Mouse (Mus musculus) macrophage (primary cell): ENCODE measurements around the gene Fastk. TPM values are rescaled to one million over a fixed set of nuclear protein-coding genes. Genes with fewer than 3 reads are reported as not detected.

Experiments used
- H3K27ac ChIP-seq: fragments of 350-480 bp; formaldehyde crosslinking; 2 replicates; pipeline ENCODE4 v1.9.0; 2021
- H3K36me3 ChIP-seq: fragments of 350-480 bp; formaldehyde crosslinking; 2 replicates; pipeline ENCODE4 v1.9.0; 2021; ENCODE audit errors: inconsistent target
- H3K4me3 ChIP-seq: fragments of 350-480 bp; formaldehyde crosslinking; 2 replicates; pipeline ENCODE4 v1.9.0; 2021; ENCODE audit errors: inconsistent target
- H3K79me2 ChIP-seq: fragments of 350-480 bp; formaldehyde crosslinking; 2 replicates; pipeline ENCODE4 v1.9.0; 2021; ENCODE audit errors: inconsistent target
- WGBS: methylation state at CpG from one replicate; pipeline ENCODE4 v1.1.7; 2026; ENCODE audit warnings: inconsistent platforms; ENCODE audit not compliant: missing documents; 5-methylcytosine and 5-hydroxymethylcytosine counted together
- polyA plus RNA-seq: library from polyadenylated mRNA; stranded (reverse); fragments of 250-400 nt; gene quantifications from 3 replicates; pipeline ENCODE4 v1.2.4, GENCODE M21; 2018; ENCODE audit warnings: inconsistent platforms

The Fastk gene
- polyA plus RNA-seq, 1 experiment from 2014 or later: 31.5 TPM

GRCm38 (mm10) chr5:24472884-24473619 is 28.0 kb upstream of the Fastk start:
- H3K79me2 ChIP-seq: peaks cover 78% of the 10 kb centered on the region
- H3K4me3 ChIP-seq: no peak overlapping the region
- WGBS: 94% methylated on average over 4 of the region's 7 CpGs
- H3K36me3 ChIP-seq: peaks cover 18% of the 10 kb centered on the region
- H3K27ac ChIP-seq: no peak overlapping the region

DNA sequence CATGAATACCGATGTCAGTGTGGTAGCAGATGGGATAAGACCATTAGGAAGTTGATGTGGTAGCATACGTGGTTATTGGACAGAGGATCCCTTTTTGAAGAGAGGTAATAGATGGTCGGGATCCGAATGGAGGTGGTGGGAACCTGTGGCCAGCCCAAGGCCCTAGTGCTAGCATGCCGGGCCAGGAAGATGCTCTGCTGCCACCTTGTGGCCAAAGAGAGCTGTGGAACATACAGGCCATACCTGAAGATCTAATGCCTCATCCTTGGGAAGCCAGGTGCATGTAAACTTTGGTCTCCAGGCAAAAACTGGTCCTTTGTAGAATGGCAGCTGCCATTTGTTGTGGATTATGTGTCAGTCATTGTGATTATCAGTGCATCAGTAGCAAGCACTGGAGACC is 25.5 kb upstream of the Fastk start:
- no peak overlapping the region for H3K4me3 ChIP-seq
- H3K79me2 ChIP-seq: peaks cover 90% of the 10 kb centered on the region
- no peak overlapping the region for H3K27ac ChIP-seq
- no peaks in the 10 kb centered on the region for H3K36me3 ChIP-seq
- WGBS: 30% methylated on average over 5 of the region's 5 CpGs

DNA sequence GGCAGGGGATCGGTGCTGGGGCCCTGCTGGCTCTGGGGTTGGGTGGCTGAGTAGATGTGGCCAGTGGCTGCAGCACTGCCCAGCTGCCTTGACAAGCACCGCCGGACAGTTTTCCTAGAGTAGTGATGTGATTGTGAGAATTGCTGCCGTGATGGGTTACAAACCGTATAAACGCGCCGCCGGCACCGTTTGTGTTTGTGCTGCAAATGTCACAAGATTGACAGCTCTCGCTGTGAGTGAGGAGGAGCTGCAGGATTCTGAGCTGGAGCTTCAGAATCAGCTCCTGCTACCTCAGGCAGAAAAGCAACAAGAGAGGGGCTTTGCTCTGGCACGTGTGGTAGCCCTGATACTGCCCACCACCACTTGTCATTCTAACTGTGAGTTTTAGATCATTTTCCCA is 21.7 kb upstream of the Fastk start:
- Histone ChIP-seq H3K36me3 (no peaks in the 10 kb centered on the region), H3K27ac (no peak overlapping the region), H3K79me2 (peaks cover 100% of the 10 kb centered on the region), H3K4me3 (no peak overlapping the region)
- WGBS: 96% methylated on average over 10 of the region's 12 CpGs

GRCm38 (mm10) chr5:24455613-24456012 is 10.5 kb upstream of the Fastk start:
- H3K79me2 ChIP-seq: peaks cover 82% of the 10 kb centered on the region
- 93% methylated on average over 7 of the region's 7 CpGs for whole genome bisulfite sequencing
- H3K4me3 ChIP-seq: no peak overlapping the region
- H3K36me3 ChIP-seq: no peaks in the 10 kb centered on the region
- H3K27ac ChIP-seq: no peak overlapping the region

GRCm38 (mm10) chr5:24455076-24455475 is 10.0 kb upstream of the Fastk start:
- WGBS: 100% methylated on average over 3 of the region's 3 CpGs
- Histone ChIP-seq H3K27ac (no peak overlapping the region), H3K4me3 (no peak overlapping the region), H3K36me3 (no peaks in the 10 kb centered on the region), H3K79me2 (peaks cover 76% of the 10 kb centered on the region)

- peak overlapping the region; percentile 80 for H3K27ac ChIP-seq
- no peaks in the 10 kb centered on the region for H3K36me3 ChIP-seq
- WGBS: 5% methylated on average over 2 of the region's 2 CpGs
Observed at GRCm38 (mm10) chr5:24453985-24454303, 8.9 kb upstream of the Fastk start.

GRCm38 (mm10) chr5:24453283-24453984 is 8.3 kb upstream of the Fastk start:
- no peaks in the 10 kb centered on the region for H3K36me3 ChIP-seq
- peak overlapping the region; percentile 80 for H3K27ac ChIP-seq
- 58% methylated on average over 5 of the region's 5 CpGs for WGBS
- H3K79me2 ChIP-seq: peaks cover 60% of the 10 kb centered on the region
- peak overlapping the region; percentile 81 for H3K4me3 ChIP-seq

More at GRCm38 (mm10) chr5:24453985-24454303, 8.9 kb upstream of the Fastk start:
- Histone ChIP-seq H3K4me3 (peak overlapping the region; percentile 81), H3K79me2 (peaks cover 65% of the 10 kb centered on the region)

- Histone ChIP-seq H3K27ac (peak overlapping the region; percentile 80), H3K79me2 (peaks cover 53% of the 10 kb centered on the region), H3K4me3 (peak overlapping the region; percentile 81), H3K36me3 (no peaks in the 10 kb centered on the region)
- 1% methylated on average over 25 of the region's 29 CpGs for WGBS
Observed at GRCm38 (mm10) chr5:24452691-24453233, 7.7 kb upstream of the Fastk start.

DNA sequence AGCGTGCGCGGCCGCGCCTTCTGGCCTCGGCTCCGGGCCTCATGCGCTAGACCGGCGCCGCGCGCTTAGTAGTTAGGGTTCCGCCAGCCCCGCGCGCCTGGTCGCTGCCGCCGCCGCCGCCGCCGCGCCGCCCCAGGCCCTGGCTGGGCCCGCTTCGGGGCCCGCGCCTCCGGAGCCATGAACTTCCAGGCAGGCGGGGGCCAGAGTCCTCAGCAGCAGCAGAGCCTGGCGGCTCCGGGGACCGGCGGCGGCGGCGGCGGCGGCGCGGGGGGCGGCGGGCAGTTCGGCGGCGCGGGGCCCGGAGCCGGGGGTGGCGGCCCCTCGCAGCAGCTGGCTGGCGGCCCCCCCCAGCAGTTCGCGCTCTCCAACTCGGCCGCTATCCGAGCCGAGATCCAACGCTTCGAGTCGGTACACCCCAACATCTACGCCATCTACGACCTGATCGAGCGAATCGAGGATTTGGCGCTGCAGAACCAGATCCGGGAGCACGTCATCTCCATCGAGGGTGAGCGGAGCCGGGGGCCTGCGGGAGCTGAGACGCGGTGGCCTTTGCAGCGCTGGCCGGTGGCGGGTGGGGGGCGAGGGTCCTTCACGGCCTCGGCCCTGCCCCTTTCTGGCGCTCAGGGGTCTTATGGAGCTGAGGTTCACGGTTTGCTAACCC is 7.1 kb upstream of the Fastk start, which contains the start of gene Agap3:
TSS of gene Agap3 (plus strand) at position 148 of the 661 bp plus-strand sequence.
- H3K4me3 ChIP-seq: peak within 1 kb of the TSS; percentile 81
- peak within 1 kb of the TSS; percentile 80 for H3K27ac ChIP-seq
- H3K79me2 ChIP-seq: peaks cover 47% of the 10 kb centered on the region
- no peaks in the 10 kb centered on the region for H3K36me3 ChIP-seq
- 0% methylated on average over 71 of the region's 85 CpGs for WGBS

GRCm38 (mm10) chr5:24451264-24452029 is 6.4 kb upstream of the Fastk start:
- 4% methylated on average over 57 of the region's 66 CpGs for WGBS
- no peaks in the 10 kb centered on the region for H3K36me3 ChIP-seq
- H3K27ac ChIP-seq: peak overlapping the region; percentile 77

DNA sequence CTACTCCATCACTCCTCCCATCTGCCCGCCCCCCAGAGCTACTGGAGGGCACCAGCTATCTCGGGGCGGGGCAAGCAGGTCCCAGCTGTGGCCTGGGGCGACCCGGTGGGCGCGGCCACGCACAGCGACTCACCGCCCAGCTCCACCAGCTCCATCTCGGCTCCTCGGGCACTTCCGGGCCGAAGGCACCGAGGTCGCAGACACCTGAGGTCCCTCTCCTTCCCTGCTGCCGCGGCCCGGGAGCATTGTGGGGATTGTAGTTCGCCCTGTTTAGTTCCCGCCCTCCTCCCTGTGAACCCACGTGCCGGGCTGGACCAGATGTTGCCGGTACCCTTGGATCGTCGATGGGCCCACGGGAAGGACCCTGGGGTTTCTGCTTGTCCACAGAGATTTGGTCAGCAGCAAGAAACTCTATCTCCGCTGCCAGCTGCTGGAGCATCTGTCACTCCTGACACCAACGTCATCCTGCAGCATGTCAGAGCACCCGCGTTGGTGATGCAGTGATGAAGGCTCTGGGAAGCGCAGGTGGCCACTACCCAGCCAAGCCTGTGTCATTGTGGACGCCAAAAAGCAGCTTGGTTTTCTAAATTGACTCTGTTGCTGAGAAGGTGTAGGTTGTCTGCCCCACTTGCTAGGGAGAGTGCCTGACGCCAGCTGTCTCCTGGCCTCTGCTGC is 2.7 kb upstream of the Fastk start, which contains the start of gene Tmub1:
TSS of gene Tmub1 (minus strand) at position 231 of the 675 bp plus-strand sequence.
- H3K36me3 ChIP-seq: no peaks in the 10 kb centered on the region
- WGBS: 4% methylated on average over 34 of the region's 34 CpGs
- peak within 1 kb of the TSS; percentile 43 for H3K4me3 ChIP-seq
- H3K27ac ChIP-seq: 0 out of 2 replicates have a peak within 1 kb of the TSS, but pooled peaks have one; percentile 2
- peaks cover 16% of the 10 kb centered on the region for H3K79me2 ChIP-seq

More at GRCm38 (mm10) chr5:24451264-24452029, 6.4 kb upstream of the Fastk start:
- peaks cover 40% of the 10 kb centered on the region for H3K79me2 ChIP-seq
- peak overlapping the region; percentile 14; the same call in 1 of the 2 replicates for H3K4me3 ChIP-seq

GRCm38 (mm10) chr5:24446630-24447029 is 1.5 kb upstream of the Fastk start:
- WGBS: 93% methylated on average over 7 of the region's 7 CpGs
- Histone ChIP-seq H3K27ac (no peak overlapping the region), H3K79me2 (peaks cover 10% of the 10 kb centered on the region), H3K36me3 (peaks cover 4% of the 10 kb centered on the region; the same call in 1 of the 2 replicates), H3K4me3 (no peak overlapping the region)

DNA sequence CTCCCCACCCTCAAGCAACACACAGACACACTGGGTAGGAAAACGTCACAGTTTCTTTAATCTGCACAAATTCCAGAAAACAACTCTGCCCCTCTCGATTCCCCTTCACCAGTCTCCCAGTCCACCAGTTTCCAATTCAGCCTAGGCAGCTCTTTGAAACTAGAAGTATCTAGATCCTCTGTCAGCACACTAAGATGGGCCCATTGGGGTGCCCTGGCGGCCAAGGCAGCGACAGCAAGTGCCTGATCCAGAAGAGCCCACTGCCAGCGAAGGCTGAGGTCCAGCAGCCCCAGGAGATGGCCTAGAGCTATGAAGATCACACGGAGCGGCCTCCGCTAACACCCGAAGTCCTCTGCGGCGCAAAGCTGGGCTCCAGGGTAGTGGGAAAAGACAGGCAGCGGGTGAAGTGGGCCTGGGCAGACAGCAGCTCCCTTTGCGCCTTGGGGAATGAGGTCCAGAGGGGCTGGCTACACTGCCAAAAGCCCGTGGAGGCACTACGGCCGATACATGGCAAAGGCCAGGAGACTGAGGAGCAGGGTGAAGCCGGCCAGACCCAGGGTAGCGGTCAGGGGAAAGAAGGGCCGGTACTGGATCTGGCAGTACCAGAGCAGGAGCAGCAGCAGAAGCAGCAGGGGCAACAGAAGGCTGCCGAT is 467 bp upstream of the Fastk start:
- H3K4me3 ChIP-seq: peak overlapping the region; percentile 20; the same call in 1 of the 2 replicates
- H3K36me3 ChIP-seq: peaks cover 15% of the 10 kb centered on the region; the same call in 1 of the 2 replicates
- peaks cover 10% of the 10 kb centered on the region for H3K79me2 ChIP-seq
- H3K27ac ChIP-seq: peak overlapping the region; percentile 41
- WGBS: 68% methylated on average over 20 of the region's 20 CpGs
